Comparison of ENCODE assay signal across 28 mouse cellular contexts in the genomic region with DNA sequence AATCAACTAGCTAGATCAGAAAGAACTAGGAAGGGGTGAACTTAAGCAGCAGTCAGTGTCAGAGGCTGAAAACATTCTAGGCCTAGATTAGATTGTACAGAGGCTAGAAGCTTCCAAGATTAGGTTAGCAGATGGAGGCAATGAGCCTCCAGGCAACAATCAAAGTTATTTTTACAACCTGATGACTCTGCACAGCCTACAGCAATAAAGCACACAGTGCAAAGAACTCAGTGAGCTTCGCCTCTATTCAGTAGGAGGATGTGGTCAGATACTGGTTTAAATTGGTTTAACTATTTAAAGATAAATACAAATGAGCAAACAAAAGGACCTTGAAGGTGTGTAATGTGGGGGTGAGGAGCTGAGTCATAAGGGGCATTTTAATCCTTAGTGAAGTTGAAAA. TPM values are rescaled to one million over a fixed set of nuclear protein-coding genes. Genes with fewer than 3 reads are reported as not detected.
DNase-seq lines count a peak whose midpoint lies in the region; ATAC-seq and TF ChIP-seq lines count a peak whose summit lies in the region.
"Had no signal": no experiment of that assay in that cellular context is flagged by ENCODE, and none has a peak within 500 bp of the region (broad histone marks: within the 10 kb centered on the region; RNA-seq: fewer than 3 reads in every experiment).

No protein-coding gene starts in this region.

- H3K9ac ChIP-seq in intestine, embryonic 14.5 days (ENCODE audit: low read length): no peak overlapping the region
- H3K9ac ChIP-seq: embryonic facial prominence, embryonic 12.5 days; heart, embryonic 12.5 days; hindbrain, embryonic 15.5 days; limb, embryonic 15.5 days; liver, embryonic 13.5 days had no signal

- no peak overlapping the region for H3K4me2 ChIP-seq in intestine, embryonic 14.5 days (ENCODE audit: low read length)
- H3K4me2 ChIP-seq: embryonic facial prominence, embryonic 12.5 days; heart, embryonic 12.5 days; hindbrain, embryonic 15.5 days; limb, embryonic 15.5 days; liver, embryonic 13.5 days had no signal

- POLR2A ChIA-PET in Patski (lab: Charles Lee): interaction anchor here (0.7 kb wide), 1 partner anchor 34 kb away, joined by 3 read pairs; no protein-coding TSS in a partner anchor

- in situ Hi-C loops in Patski (cut with MboI; ENCODE audit: low pct_unique_long_range_greater_than_20kb): no loop called here

- H3K27ac ChIP-seq in intestine, embryonic 14.5 days (ENCODE audit: low read depth): peak overlapping the region; percentile 36; the same call in 1 of the 2 replicates
- H3K27ac ChIP-seq in small intestine, adult 2 months (ENCODE audit: insufficient read depth, low read depth, low read length): peak overlapping the region; percentile 90
- H3K27ac ChIP-seq: embryonic facial prominence, embryonic 12.5 days; heart, adult 2 months; hindbrain, embryonic 15.5 days; limb, embryonic 10.5 days; limb, embryonic 15.5 days; liver, embryonic 13.5 days had no signal

- no peak for TF ChIP-seq POLR2A in small intestine, adult 2 months (IDR thresholded peaks at IDR 0.05; ENCODE audit: low read depth, low read length)

- no peaks in the 10 kb centered on the region for H3K4me1 ChIP-seq in intestine, embryonic 14.5 days (replicated peaks; ENCODE audit: control insufficient read depth, insufficient read depth, low read length)
- peaks cover 18% of the 10 kb centered on the region; the same call in 1 of the 2 replicates for H3K4me1 ChIP-seq in small intestine, adult 2 months (ENCODE audit: control insufficient read depth, insufficient read depth, insufficient read length, low read length)
- H3K4me1 ChIP-seq: embryonic facial prominence, embryonic 12.5 days; heart, embryonic 12.5 days; hindbrain, embryonic 15.5 days; limb, embryonic 10.5 days; limb, embryonic 15.5 days; liver, embryonic 13.5 days had no signal

- DNase-seq in 416B (ENCODE audit: low read depth) (peak; percentile 53), Patski (ENCODE audit: low read depth, low spot score) (peak; percentile 25)
- no peak for DNase-seq in intestine, embryonic 14.5 days (ENCODE audit: low spot score)
- DNase-seq in right cerebral cortex, adult 18-20 months: no peak
- no peak for DNase-seq in thymus, postnatal 4 days
- no peak for DNase-seq in B cell, adult 2 months
- DNase-seq in heart, postnatal 25 days (ENCODE audit: low spot score): no peak
- DNase-seq: adrenal gland, postnatal 36 days; cerebellum, adult 8-10 months; cerebellum, postnatal 25 days; heart, adult 2 months; kidney, adult 18-20 months; kidney, postnatal 4 days; layer of hippocampus, adult 9-11 months; liver, embryonic 13.5 days; lung, adult 18-20 months; midbrain, embryonic 14.5 days; right cerebral cortex, postnatal 25 days; spleen, adult 18-20 months had no signal

- H3K9me3 ChIP-seq in intestine, embryonic 14.5 days (ENCODE audit: control insufficient read depth, low read length): peaks cover 5% of the 10 kb centered on the region; the same call in 1 of the 2 replicates
- H3K9me3 ChIP-seq: embryonic facial prominence, embryonic 12.5 days; G1E; hindbrain, embryonic 15.5 days; limb, embryonic 10.5 days; limb, embryonic 15.5 days; liver, embryonic 13.5 days had no signal

- intact Hi-C loops in heart, postnatal 25 days (cut with DNase I): no loop called here

- no peak for TF ChIP-seq CTCF in Patski (IDR thresholded peaks at IDR 0.05)
- TF ChIP-seq CTCF in small intestine, adult 2 months (IDR thresholded peaks at IDR 0.05; ENCODE audit: extremely low read depth, insufficient read length, insufficient replicate concordance, low read depth, low read length): no peak

- no peak overlapping the region for H3K4me3 ChIP-seq in intestine, embryonic 14.5 days (ENCODE audit: low read depth, low read length)
- no peak overlapping the region for H3K4me3 ChIP-seq in small intestine, adult 2 months (ENCODE audit: low read depth, low read length)
- H3K4me3 ChIP-seq: embryonic facial prominence, embryonic 12.5 days; heart, adult 2 months; heart, embryonic 12.5 days; hindbrain, embryonic 15.5 days; limb, embryonic 10.5 days; limb, embryonic 15.5 days; liver, embryonic 13.5 days had no signal

- ATAC-seq in Patski: peak; percentile 83
- peak; percentile 91 for ATAC-seq in intestine, embryonic 14.5 days (replicated peaks; ENCODE audit: low FRiP score, low TSS enrichment, low read depth)
- ATAC-seq: forebrain, embryonic 14.5 days; lung, postnatal 0 days had no signal

- H3K27me3 ChIP-seq in Patski: no peaks in the 10 kb centered on the region
- no peaks in the 10 kb centered on the region for H3K27me3 ChIP-seq in intestine, embryonic 14.5 days (replicated peaks; ENCODE audit: control insufficient read depth, insufficient read depth, low read length)
- H3K27me3 ChIP-seq in small intestine, adult 2 months (ENCODE audit: control insufficient read depth, insufficient read depth, low read length): no peaks in the 10 kb centered on the region
- H3K27me3 ChIP-seq: embryonic facial prominence, embryonic 12.5 days; heart, embryonic 12.5 days; hindbrain, embryonic 15.5 days; limb, embryonic 15.5 days; liver, embryonic 13.5 days had no signal

- H3K36me3 ChIP-seq in intestine, embryonic 14.5 days (ENCODE audit: control insufficient read depth, insufficient read depth, low read length): no peaks in the 10 kb centered on the region
- H3K36me3 ChIP-seq in small intestine, adult 2 months (ENCODE audit: control insufficient read depth, insufficient read depth, low read length): no peaks in the 10 kb centered on the region
- H3K36me3 ChIP-seq: embryonic facial prominence, embryonic 12.5 days; G1E; heart, embryonic 12.5 days; hindbrain, embryonic 15.5 days; limb, embryonic 10.5 days; limb, embryonic 15.5 days; liver, embryonic 13.5 days had no signal

- CTCF ChIA-PET in Patski (lab: Charles Lee): no interaction called here

- WGBS in intestine, embryonic 14.5 days: 75% methylated on average over 1 of the region's 1 CpGs
- WGBS in small intestine, adult 2 months: 35% methylated on average over 1 of the region's 1 CpGs

RNA-seq across cellular contexts. Expression of gene Pgap1, which starts 42.8 kb away (rescaled TPM):
- 6.1 TPM for polyA plus RNA-seq in Patski (2021)
- polyA plus RNA-seq in intestine, embryonic 14.5 days (2014; fragmentation: Nextera tagmentation; extraction: Ambion mirVana): 13.0 and 14.6 TPM in 2 replicates
- polyA plus RNA-seq in small intestine, adult 2 months (2012; rRNA removed): 0.51 and 0.61 TPM in 2 replicates
- total RNA-seq in heart, postnatal 25 days (2021): 1 to 10 TPM; 4.4 to 4.6 TPM
- polyA plus RNA-seq: G1E had no signal

Comparison
In these comparisons a context has a peak if more than half of its experiments do, and no peak if none do; other contexts are left out.
1. DNase-seq: peak in 416B (single experiment) and Patski (single experiment); none in intestine, embryonic 14.5 days (single experiment), right cerebral cortex, adult 18-20 months (single experiment), thymus, postnatal 4 days (single experiment), B cell, adult 2 months (0 of 2) and heart, postnatal 25 days (single experiment).